Mouse (Mus musculus): ENCODE data around the gene Cyp2f2. TPM values are rescaled to one million over a fixed set of nuclear protein-coding genes. Genes with fewer than 3 reads are reported as not detected.

Cyp2f2 gene
- total RNA-seq (2023) = not detected

DNA sequence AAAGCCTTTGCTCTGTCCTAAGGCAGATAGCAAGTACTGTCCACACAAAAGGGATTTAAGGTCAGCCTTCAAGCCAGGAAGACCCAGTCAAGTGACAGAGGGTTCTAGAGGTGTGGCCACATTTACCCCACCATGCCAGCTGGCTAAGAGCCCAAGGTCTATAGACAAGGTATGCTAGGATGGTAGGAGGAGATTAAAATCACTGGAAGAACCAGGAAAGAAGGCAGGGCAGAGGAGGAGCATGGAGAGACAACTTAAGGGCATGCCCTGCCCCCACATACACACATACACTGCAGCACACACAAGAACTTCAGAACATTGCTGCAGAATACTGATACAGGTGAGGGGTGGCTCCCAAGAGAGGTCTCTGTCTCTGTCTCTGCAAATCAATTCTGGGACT lies at the start of gene Cyp2f2:
TSS of gene Cyp2f2 (plus strand) at position 234 of the 400 bp plus-strand sequence.

DNA sequence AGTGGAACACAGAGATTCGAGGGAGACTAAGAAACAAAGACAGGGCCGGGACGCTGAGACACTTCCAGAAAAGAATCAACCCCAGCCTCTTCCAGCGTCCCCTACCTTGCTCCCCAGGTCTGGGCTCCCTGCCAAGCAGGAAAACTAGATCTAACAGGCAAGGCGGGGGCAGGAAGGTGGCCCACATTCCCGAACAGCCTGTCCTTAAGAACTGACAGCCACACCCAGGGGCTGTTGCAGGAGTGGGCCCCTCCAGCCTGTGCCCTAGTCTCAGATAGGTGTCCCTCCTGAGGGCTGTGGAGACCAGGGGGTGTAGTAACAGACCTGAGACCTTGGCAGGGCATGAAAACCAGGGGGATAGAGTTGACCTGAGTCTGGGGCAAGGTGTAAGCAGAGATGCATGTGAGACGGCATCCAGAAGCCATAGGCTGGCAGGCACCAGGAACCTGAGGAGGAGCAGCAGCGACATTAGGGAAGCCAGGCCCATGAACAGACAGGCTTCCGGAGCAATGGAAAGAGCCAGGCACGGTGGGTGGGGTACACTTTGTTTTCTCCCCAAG lies 33.6 kb downstream of the Cyp2f2 start, which contains the start of gene Cyp2t4:
TSS of gene Cyp2t4 (plus strand) at position 510 of the 560 bp plus-strand sequence.

DNA sequence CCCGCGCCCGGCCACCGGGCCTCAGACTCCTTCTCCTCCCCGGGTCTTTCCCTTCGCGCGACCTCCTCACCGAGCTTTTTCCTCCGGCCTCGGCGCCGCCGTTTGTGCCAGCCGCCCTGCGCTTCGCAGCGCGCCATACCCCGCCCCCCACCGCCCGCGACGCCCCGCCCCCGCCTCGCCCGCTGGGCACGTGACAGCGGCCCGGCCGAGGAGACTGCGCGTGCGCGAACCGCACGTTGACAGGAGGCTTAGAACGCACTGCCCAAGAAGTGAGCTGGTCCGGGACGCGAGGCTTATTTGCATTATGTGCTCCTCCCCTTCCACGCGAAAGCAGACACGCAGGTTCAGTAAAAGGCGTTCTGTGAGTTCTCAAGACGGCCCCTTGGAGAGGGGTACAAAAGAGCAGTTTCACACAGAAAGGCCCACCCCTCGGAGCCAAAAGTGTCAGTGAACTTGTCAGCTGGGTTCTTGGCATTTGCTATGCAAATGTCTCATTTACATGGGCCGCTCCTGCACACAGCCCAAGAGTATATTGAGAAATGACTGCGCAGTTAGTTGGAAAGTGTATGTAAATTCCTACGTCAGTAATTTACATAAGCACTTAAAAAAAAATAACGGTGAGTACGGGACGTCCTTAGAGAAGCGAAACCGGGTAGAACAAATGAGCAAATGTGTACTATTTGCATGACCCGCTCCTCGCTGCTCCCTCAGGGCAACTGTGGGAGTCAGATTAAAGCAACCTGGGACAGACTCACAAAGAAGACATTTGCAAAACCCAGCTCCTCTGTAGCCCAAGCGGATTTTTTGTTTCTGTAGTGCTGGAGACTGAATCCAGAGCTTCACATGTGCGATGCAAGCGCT lies 47.1 kb downstream of the Cyp2f2 start, which contains the start of gene Egln2:
TSS of gene Egln2 (minus strand) at position 189 of the 861 bp plus-strand sequence.

DNA sequence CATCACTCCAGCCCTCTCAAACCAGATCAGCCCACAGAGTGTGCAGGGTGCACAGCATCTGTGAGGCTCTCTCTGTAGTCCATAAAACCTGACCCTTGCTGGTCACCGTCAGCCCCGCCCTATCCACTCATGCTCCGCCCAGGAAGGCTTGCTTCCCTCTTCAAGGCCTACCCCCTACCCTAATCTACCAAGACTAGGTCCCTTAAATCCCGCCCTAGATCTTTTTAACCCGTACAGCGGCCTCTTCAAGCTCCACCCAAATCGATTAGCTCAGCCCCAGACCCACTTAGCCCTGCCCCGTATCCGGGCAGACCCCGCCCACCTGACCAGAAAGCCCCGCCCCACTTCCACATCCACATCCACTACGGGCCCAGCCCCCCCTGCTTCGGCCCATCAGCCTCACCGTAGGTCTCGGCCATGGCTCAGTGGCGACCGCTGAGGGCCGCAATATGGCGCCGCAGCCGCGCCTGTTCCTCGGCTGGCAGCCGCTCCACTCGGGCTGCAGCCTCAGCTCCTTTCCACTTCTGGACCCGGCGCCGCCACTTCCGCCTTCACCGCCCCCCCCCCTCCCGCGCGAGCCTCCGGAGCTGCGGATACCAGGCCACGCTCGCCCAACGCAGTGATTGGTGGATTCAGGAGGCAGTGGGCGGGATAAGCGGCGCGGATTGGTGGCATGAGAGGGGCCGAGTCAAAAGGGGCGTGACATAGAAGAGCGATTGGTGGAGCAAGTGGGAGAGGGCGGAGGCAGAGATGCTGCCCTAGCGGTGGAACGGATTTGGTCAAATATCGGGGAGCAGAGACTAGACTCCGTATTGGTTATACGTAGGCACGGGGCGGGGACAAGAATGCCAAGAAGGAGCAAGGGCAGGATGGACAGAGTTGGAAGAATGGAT lies 58.9 kb downstream of the Cyp2f2 start, which contains the start of gene Rab4b:
TSS of gene Rab4b (minus strand) at position 573 of the 893 bp plus-strand sequence.

DNA sequence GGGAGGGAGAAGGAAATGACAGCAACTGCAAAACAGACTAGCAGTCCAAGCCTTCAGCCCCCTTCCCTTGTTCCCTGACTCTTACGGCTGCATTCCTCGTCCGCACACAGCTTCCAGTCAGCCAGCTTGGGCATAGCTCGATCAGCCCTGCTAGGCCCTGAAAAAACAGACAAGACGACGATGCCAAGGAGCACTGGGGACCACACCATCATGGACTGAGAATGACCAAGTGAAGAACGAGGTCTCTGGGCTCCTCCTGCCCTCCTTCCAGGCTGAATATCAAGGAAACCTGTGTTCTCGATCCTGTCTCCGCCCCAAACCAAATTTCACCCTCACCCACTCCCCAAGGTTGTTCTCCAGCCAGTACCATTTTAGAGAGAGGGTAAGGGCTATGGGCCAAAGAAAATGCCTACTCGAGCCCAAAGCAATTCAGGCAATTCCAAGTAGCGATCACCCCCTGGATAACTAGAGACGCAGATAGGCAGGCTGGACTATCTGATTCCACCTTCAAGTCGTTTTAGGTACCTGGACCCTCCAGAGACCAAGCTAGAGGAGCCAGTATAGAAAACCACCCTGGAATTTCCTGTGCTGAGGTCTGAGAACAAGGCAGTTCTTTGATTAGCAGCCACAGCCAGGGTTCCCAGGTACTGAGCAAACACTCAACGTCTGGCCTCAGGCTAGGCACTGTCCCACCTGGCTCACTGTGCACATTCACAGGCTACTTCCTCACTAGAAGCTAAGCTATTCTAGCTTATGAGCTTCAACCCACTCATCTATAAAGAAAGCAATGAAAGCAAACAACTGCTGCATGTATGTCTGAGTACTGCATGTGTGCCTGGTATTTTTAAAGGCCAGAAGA lies 61.4 kb downstream of the Cyp2f2 start, which contains the start of the genes Gm21983 and Mia:
TSS of gene Gm21983 (minus strand) at position 250 of the 859 bp plus-strand sequence.
TSS of gene Mia (minus strand) at position 321 of the 859 bp plus-strand sequence.

Other genes starting within 250 kb of the Cyp2f2 start
- gene Cyp2a22, start 180.5 kb upstream of the Cyp2f2 start, total RNA-seq (2023) = not detected
- not detected for gene Cyp2a12, start 90.8 kb upstream of the Cyp2f2 start, total RNA-seq (2023)
- not detected for gene Cyp2t4, start 33.8 kb downstream of the Cyp2f2 start, total RNA-seq (2023)
- 10 to 100 TPM; 43.3 to 45.3 TPM for gene Egln2, start 46.9 kb downstream of the Cyp2f2 start, total RNA-seq (2023)
- gene Rab4b, start 59.0 kb downstream of the Cyp2f2 start, total RNA-seq (2023) = 10 to 100 TPM; 96.8 to 98.1 TPM
- not detected for gene Gm21983, start 61.2 kb downstream of the Cyp2f2 start, total RNA-seq (2023)
- not detected for gene Mia, start 61.2 kb downstream of the Cyp2f2 start, total RNA-seq (2023)
- 1 to 10 TPM; 3.2 to 3.3 TPM for gene BC024978, start 75.9 kb downstream of the Cyp2f2 start, total RNA-seq (2023)
- 10 to 100 TPM; 41.5 to 50.3 TPM for gene Snrpa, start 76.4 kb downstream of the Cyp2f2 start, total RNA-seq (2023)
- gene Itpkc, start 108.8 kb downstream of the Cyp2f2 start, total RNA-seq (2023) = 10 to 100 TPM in 1 of 2 experiments, 1 to 10 TPM in 1; 9.0 to 10.4 TPM
- 10 to 100 TPM; 19.5 to 21.4 TPM for gene Coq8b, start 113.1 kb downstream of the Cyp2f2 start, total RNA-seq (2023)
- gene Numbl, start 138.5 kb downstream of the Cyp2f2 start, total RNA-seq (2023) = 1 to 10 TPM; 5.7 to 6.9 TPM
- under 1 TPM; 0.33 to 0.51 TPM for gene Ltbp4, start 217.8 kb downstream of the Cyp2f2 start, total RNA-seq (2023)
- gene Shkbp1, start 236.1 kb downstream of the Cyp2f2 start, total RNA-seq (2023) = 100 to 1,000 TPM; 100 to 108 TPM
- 10 to 100 TPM in 1 of 2 experiments, not detected in 1; 10.9 TPM for gene Gm20479, start 237.5 kb downstream of the Cyp2f2 start, total RNA-seq (2023)